Mouse (Mus musculus) embryonic fibroblast, embryonic 13.5 days (primary cell): Measurements from ENCODE around the gene Kat6b. TPM values are rescaled to one million over a fixed set of nuclear protein-coding genes. Genes with fewer than 3 reads are reported as not detected.

Experiments used
- H3K27ac ChIP-seq: 2 replicates; pipeline ENCODE4 v1.5.1; 2012; ENCODE audit warnings: low read length, control low read depth, inconsistent platforms; ENCODE audit not compliant: insufficient read depth
- H3K4me1 ChIP-seq: 2 replicates; pipeline ENCODE4 v1.6.1; 2011; ENCODE audit warnings: low read length; ENCODE audit not compliant: control insufficient read depth, insufficient read depth
- H3K4me3 ChIP-seq: 2 replicates; pipeline ENCODE4 v1.5.1; 2011; ENCODE audit warnings: mild to moderate bottlenecking, control low read depth, low read length; ENCODE audit not compliant: insufficient read depth
- CTCF ChIP-seq: IDR thresholded peaks from 2 replicates; pipeline ENCODE4 v1.5.1; 2011; ENCODE audit warnings: mild to moderate bottlenecking, control low read depth, low read length, moderate library complexity, borderline replicate concordance; ENCODE audit not compliant: insufficient read depth
- POLR2A ChIP-seq: IDR thresholded peaks from 2 replicates; pipeline ENCODE4 v1.6.1; 2011; ENCODE audit warnings: low read depth, mild to moderate bottlenecking, control low read depth, low read length, moderate library complexity
- polyA plus RNA-seq: library from polyadenylated mRNA; stranded (reverse); fragments of >200 nt; gene quantifications from 2 replicates; pipeline ENCODE4 v1.2.4, GENCODE M21; 2011; ENCODE audit warnings: low read depth; ENCODE audit not compliant: missing spikeins, insufficient read length

Kat6b gene
- polyA plus RNA-seq, result 24.3 and 32.3 TPM in 2 replicates

DNA sequence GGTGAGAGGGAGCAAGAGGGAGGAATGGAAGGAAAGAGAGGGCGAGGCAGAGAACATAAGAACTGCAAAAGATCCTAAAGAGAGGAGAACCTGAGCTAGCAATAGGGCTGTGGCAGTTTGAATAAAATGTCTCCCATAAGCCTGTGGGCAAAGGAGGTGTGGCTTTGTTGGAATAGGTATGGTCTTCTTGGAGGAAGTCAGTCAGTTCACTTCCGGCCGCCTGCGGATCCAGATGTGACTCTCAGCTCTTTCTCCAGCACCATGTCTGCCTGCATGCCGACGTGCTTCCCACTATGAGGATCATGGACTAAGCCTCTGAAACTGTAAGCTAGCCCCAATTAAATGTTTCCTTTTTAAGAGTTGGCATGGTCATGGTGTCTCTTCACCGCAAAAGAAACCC is at the start of gene Kat6b:
TSS of gene Kat6b (plus strand) at position 204 of the 400 bp plus-strand sequence.
- no peaks in the 10 kb centered on the region for H3K4me1 ChIP-seq
- no peak for TF ChIP-seq CTCF
- no peak for TF ChIP-seq POLR2A
- H3K4me3 ChIP-seq, result no peak within 1 kb of the TSS
- H3K27ac ChIP-seq, result no peak within 1 kb of the TSS

DNA sequence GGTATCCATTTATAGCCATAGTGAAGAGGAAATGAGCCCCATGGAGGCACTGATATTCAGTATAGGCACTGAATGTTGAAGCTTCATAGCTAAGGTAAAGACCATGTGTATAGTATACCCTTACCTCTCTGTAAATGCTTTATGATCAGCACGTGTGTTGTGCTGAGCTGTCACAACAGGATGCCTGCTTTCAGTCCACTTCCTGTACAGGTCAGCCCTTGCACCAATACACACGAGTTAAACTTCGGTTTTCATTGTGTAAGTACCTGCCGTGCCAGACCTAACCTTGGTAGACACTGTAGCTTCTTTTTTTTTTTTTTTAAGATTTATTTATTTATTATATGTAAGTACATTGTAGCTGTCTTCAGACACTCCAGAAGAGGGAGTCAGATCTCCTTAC is 47.8 kb upstream of the Kat6b start:
- Histone ChIP-seq H3K4me1 (no peaks in the 10 kb centered on the region; the same call in 1 of the 2 replicates), H3K27ac (no peak overlapping the region), H3K4me3 (no peak overlapping the region)
- TF ChIP-seq POLR2A (no peak), CTCF (no peak)

DNA sequence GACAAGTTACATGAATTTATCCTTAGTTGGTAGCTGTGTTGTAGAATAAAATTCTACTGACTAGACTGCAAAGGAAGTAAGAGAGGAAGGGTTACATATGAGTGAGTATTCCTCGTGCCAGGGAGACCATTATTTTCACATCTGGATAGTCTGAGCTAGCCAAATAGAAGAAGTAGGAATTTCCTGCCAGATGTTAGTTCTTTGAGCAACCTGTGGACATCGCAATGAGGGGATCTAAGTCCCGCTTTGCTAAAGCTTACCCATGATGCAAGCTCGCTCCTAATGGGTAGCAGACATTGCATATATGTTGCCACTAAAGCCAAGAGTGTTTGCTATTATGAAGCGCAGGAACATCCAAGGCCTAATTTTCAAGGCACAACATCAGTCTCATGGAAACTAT is 47.2 kb upstream of the Kat6b start:
- H3K4me1 ChIP-seq, result no peaks in the 10 kb centered on the region; the same call in 1 of the 2 replicates
- H3K27ac ChIP-seq, result no peak overlapping the region
- no peak overlapping the region for H3K4me3 ChIP-seq
- TF ChIP-seq POLR2A (no peak), CTCF (no peak)

DNA sequence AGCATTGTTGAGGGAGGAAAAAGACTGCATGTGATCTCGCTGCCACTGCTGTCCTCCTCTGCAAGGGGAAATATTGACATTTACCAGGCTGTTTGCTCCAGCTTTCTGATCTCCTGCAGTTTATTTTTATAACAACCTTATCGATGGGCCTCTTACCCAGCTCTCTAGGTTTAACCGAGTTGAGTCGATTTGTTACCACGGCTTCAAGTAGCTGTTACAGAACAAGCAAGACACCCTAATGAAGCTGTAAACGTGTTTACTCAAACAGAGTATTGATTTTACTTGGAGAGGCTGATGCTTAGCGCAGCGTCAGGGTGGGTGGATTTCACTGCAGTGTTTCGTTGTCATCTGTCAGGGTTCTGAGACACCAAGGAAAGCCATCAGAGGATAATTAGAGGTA is 46.5 kb upstream of the Kat6b start:
- no peak overlapping the region for H3K4me3 ChIP-seq
- H3K4me1 ChIP-seq, result peaks cover under 1% of the 10 kb centered on the region
- TF ChIP-seq POLR2A, result no peak
- no peak overlapping the region for H3K27ac ChIP-seq

DNA sequence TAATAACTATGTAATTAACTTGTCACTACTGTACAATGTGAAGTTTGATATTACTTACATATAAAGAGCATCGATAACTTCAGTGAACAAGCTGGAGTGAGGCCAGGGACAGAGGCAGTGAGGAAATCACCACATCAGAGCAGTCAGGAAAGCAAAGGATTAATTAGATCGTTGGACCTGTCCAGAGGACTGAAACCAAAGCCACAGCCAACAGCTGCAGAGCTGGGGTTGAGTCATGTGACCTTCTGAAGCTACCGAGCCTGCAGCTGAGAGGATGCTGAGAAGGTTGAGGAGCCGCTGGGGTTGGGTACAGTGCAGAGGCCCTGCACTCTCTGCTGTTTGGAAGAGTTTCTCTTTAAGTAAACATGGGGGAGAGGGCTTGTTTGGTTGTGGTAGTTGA is 41.4 kb upstream of the Kat6b start:
- peaks cover 12% of the 10 kb centered on the region for H3K4me1 ChIP-seq

DNA sequence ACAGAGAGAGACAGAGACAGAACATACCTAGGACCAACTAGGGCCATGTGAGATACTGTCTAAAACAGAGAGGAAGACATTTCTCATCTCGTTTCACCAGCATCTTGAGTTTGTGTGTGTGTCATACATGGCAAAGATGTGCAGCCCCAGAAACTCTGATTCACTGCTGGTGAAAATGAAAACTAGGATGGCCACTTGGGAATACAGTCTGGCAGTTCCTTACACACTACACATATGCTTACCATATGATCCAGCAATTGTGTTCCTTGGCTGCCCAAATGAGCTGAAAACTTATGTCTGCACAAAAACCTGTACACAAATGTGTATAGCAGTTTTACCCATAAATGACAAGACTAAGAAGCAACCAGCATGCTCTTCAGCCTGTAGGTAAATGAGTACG is 40.7 kb upstream of the Kat6b start:
- H3K4me3 ChIP-seq, result no peak overlapping the region
- no peak overlapping the region for H3K27ac ChIP-seq
- peaks cover 12% of the 10 kb centered on the region for H3K4me1 ChIP-seq
- TF ChIP-seq POLR2A, result no peak

More for the DNA sequence above, 41.4 kb upstream of the Kat6b start:
- Histone ChIP-seq H3K4me3 (no peak overlapping the region), H3K27ac (no peak overlapping the region)
- no peak for TF ChIP-seq CTCF
- TF ChIP-seq POLR2A, result no peak

DNA sequence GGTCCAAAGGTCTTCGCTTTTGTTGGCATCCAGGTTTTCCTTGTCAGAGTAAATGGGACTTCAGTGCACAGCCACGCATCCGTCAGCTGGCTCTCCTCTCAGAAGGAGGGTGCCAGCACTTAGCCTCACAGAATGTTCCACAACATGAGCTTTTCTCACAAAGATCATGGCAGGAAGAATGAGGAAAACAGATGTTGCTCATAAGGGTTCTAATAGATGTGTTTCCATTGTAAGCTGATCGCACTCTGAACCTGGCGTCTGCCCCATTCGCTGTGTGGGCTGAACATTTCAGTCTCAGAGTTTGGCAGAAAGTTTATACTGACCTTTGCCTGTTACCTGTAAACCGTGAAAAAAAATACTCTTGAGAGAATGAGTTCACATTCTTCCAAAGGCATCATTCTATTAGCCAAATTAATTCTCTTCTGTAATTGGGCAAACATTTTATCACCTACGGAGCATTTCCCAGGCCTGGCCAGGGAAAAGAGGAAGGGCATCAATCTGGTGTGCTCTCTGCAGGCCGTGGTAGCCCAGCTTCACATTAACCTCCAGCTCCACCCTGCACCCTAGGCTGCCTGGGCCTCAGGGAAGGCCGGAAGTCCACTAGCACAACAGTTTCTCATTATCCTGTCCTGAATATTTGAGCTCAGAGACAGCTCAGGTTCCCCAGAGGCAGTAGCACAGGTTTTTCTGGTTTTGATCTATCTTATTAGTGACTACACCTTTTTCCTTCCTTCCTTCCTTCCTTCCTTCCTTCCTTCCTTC is 39.3 kb upstream of the Kat6b start:
- H3K4me3 ChIP-seq, result no peak overlapping the region
- H3K4me1 ChIP-seq, result peaks cover 12% of the 10 kb centered on the region
- peak overlapping the region; percentile 6; the same call in 1 of the 2 replicates for H3K27ac ChIP-seq
- TF ChIP-seq CTCF (no peak), POLR2A (no peak)

DNA sequence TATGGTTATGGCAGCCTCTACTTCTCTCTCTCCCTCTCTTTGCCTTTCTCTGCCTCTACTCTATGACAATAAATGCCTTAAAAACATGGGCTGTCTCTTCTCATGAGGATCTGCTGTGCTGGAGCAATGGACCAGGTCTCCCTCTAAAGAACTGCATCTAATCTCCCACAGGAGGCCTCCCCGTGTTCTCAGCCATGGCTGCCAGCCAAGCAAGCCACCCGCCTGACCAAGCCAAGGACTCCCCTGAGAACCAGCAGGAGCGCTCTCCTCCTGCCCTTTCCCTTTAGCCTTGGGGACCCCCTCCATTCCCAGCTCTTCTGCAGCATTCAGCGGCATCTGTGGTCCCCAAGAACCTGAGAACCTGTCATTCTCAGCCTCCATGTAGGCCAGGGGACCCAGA is 28.7 kb upstream of the Kat6b start:
- Histone ChIP-seq H3K27ac (no peak overlapping the region), H3K4me3 (no peak overlapping the region), H3K4me1 (no peaks in the 10 kb centered on the region)
- no peak for TF ChIP-seq CTCF
- no peak for TF ChIP-seq POLR2A

DNA sequence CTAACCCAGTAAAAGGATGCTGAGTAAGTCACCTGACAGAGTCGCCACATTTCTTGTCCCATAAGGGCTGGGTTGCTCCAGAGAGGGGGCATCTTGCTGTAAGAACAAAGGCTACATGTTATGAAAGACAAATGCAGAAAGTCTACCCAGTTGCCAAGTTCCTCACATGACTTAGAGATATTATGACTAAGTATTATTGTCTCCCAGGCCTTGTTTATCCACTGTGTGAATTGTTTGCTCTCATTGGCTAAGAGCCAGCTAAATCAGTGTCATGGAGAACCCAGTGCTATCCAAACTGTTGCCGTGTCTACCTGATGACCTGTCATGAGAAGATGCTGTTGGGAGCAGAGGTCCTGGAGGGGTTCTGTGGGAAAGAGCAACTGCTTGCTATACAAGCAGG is 27.3 kb upstream of the Kat6b start:
- Histone ChIP-seq H3K27ac (no peak overlapping the region), H3K4me3 (no peak overlapping the region), H3K4me1 (no peaks in the 10 kb centered on the region)
- TF ChIP-seq POLR2A, result no peak
- no peak for TF ChIP-seq CTCF

DNA sequence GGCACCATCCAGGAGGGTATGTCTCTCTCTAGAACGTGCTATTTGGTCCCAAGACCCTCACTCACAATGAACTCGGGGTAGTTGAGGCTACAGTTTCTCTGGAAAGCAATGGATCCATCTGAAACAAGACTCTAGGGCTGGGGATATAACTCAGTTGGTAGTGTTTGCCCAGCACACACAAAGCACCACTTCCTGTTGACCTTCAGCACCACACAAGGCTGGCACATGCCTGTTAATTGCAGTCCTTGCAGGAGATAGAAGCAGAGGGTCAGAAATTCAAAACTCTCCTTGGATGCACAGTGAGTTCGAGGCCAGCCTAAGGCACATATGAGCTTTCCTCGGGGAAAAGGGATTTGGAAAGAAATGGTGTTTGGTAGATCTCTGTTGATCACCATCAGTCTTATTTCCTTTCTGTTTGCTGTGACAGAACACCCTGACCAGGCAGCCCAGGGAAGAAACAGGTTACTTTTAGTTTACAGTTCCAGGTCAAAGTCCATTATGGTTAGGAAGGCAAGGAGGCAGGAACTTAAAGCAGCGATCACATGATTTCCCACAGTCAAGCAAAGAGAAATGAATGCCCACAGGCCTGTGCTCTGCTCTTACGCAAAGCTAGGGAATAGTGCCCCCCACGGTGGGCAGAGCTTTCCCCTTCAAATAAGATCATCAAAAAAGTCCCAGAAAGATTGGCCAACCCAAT is 25.4 kb upstream of the Kat6b start:
- no peaks in the 10 kb centered on the region for H3K4me1 ChIP-seq
- no peak overlapping the region for H3K27ac ChIP-seq
- no peak for TF ChIP-seq CTCF
- TF ChIP-seq POLR2A, result no peak
- H3K4me3 ChIP-seq, result no peak overlapping the region

DNA sequence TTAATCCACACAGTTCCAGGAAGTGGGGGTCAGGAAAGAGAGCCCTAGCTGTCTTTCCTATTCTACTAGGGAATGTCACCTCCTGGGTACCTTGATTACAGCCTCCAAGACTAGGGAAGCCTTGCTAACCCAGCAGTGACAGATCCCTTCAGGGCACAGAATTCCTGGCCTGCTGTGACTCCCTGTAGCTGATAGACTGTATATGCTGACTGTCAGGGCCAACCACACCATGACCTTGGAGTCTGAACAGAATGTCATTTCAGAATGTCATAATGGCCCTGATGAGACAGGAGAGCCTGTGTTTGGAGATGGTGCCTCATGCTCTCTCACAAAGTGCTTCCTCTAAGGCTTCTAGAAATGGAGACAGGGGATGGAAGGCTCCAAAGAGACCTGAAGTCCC is 24.7 kb upstream of the Kat6b start:
- TF ChIP-seq CTCF, result no peak
- TF ChIP-seq POLR2A, result no peak
- H3K4me1 ChIP-seq, result no peaks in the 10 kb centered on the region
- H3K4me3 ChIP-seq, result no peak overlapping the region
- H3K27ac ChIP-seq, result no peak overlapping the region
